Mouse (Mus musculus) adrenal gland, adult 8-10 months (tissue): ENCODE measurements around the gene Vwde. TPM values are rescaled to one million over a fixed set of nuclear protein-coding genes. Genes with fewer than 3 reads are reported as not detected.

Source experiments
- DNase-seq: peaks from one replicate; pipeline ENCODE4 v3.0.0; 2022
- total RNA-seq, 4 experiments: library from RNA; stranded (reverse); gene quantifications; 2 replicates each; pipeline ENCODE4 v1.2.4; 2022

The Vwde gene
- not detected for total RNA-seq

- DNase-seq: no peak
Observed at GRCm38 (mm10) chr6:13224596-13225227, at the start of gene Vwde. Vwde (minus strand) TSS chr6:13224965.

DNA sequence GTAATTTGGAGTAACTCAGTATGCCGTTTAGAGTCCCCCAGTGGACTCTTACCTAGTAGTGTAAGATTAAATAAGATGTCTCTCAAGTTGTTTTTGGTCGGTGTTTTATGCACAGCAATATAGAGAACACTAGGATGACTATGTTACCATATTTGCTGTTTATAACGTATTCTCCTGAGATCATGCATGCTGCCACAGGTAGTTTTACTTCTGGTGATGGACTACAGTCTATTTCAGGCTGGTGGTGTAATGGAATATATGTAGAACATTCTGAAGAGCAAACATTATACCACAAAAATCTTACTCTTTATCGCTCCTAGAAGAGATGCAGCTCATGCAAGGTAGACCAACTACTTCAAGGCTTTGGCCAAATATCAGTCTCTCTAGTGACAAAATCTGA, 30.6 kb upstream of the Vwde start:
- no peak for DNase-seq

- DNase-seq: no peak
Observed at GRCm38 (mm10) chr6:13248317-13248969, 23.7 kb upstream of the Vwde start.

- no peak for DNase-seq
Observed at GRCm38 (mm10) chr6:13206157-13206556, 18.6 kb downstream of the Vwde start.

DNA sequence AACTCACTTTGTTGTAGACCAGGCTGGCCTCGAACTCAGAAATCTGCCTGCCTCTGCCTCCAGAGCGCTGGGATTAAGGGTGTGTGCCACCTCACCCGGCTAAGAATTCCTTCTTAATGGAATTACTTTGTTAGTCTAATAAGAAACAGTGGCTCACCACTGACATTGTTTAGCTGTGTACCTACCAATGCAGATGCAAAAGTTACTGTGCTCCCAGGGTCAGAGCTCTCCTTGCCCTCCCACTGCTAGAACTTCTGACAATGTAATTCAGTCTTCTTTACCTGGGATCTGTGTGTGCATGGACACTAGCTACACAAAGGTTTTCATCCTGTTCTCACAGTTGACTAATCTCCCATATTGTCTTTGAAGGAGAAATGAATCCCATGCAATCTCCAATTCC, 27.3 kb downstream of the Vwde start:
- DNase-seq: no peak

GRCm38 (mm10) chr6:13186836-13187235, 37.9 kb downstream of the Vwde start:
- no peak for DNase-seq

DNA sequence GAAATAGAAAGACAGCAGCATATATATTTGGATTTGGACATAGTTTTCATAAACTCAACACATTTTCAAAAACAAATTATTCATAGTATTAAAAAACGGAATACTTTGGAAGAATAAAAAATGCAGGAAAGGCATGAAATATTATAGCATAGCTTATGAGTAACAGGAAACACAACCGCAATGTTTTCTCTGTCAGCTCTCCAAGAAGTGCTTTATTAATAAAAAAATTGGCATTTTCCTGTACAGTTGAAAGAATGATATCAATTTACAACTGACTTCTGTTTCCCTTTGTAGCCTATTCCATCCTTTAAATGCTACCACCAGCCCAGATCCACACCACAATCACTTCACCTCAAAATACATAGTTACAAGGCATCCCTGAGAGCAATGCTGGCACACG, 44.7 kb downstream of the Vwde start:
- no peak for DNase-seq

DNA sequence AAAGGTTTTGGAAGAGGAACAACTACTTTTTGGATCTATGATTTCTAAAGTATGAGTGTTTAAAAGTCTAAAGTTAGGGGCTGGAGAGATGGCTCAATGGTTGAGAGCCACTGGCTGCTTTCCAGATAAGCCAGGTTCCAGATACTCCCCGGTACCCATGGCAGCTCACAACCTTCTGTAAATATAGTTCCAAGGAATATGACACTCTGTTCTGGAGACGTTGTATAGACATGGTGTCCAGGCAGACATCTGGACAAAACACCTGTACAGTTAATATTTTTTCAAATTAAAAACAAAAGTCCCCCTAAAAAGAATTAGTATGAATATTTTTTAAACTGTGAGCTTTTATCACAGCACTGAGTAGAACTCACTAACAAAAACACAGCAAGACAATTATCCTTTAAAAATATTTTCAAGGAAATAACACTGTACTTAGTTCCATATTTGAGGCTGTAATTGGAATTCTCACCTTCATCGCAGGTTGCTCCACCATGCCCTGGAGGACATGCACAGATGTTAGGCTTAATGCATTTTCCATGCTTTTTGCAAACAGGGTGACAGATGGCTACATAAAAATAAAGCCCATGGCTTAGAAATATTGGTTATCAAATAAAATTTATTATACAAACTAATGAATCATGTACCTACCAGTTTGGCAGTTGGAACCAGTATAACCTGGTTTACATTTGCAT, 55.2 kb downstream of the Vwde start:
- DNase-seq: no peak

DNA sequence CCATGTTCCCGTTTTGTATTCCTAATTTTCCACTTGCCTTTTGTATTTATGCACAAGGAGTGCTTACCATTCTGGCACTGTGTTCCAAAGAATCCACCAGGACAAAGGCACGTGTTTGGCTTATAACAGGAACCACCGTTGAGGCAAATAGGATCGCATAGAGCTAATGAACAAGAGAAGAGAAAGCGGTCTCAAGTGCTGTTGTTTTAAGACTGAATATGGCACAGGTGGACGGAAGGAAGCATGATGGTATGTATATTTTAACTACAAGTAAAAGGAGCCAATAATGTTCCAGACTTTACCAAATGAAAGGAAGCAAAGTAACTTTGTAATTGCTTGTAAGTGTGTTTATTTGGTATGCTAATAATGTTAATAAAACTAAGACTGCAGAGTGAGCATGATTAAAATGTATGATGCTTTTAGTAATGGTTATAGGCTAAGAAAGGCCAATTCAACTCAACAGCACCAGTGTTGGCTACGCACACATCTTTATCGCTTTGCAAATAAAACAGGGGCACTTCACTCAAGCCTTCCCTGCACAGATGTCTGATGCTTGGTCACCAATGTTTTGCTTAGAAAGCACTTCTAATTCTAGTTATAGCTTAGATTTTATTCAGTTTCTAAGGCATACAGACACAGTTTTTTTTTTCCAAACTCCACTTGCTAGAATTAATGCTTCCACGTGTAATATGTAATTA, 58.4 kb downstream of the Vwde start:
- no peak for DNase-seq

GRCm38 (mm10) chr6:13159437-13159836, 65.3 kb downstream of the Vwde start:
- DNase-seq: no peak

GRCm38 (mm10) chr6:13153888-13154697, 70.7 kb downstream of the Vwde start:
- DNase-seq: no peak

DNA sequence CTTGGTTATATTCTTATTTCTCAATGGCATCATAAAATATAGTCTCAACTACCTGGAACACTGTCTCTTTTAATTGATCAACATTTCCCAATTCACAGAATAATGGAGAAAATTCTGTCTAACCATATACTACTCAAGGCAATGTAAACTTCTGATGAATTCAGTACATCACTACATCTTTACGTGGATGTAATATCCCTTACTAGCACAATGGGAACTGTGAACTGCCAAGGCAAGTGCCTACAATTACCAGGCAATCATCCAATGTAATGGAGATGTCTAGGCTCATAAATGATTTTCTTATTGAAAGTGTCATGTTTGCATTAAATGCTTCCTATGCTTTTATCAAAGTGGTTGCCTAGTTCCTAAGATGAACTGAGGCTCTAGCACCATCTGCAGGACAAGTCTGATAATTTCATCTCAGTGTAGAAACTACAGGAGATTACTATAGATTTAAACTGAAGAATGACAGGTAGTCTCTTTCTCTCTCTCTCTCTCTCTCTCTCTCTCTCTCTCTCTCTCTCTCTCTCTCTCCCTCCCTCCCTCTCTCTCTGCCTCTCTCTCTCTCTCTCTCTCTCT, 72.6 kb downstream of the Vwde start:
- no peak for DNase-seq

- no peak for DNase-seq
Observed at GRCm38 (mm10) chr6:13137255-13137654, 87.5 kb downstream of the Vwde start.

DNA sequence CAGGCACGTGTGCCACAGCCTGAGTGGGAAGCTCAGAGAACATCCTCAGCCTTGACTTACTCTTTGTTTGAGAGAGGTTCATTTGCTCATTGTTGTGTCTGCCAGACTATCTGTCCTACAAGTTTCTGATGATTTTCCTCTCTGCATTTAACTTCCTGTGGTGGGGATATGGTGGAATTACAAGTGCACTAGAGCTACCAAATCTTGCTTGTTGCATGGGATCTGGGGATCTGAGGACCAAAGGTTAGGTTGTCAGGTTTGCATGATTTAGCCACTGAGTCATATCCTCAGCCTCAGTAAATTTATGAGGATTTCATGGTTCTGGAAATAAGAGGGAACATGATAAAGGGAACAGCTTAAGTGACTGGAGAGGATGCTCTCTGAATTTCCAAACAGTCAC, 116.1 kb downstream of the Vwde start:
- DNase-seq: no peak

Other genes with a start within 250 kb of the Vwde start
- 100 to 1,000 TPM in 3 of 4 experiments, 10 to 100 TPM in 1; 98.9 to 148 (median 129) TPM for gene Tmem106b, start 155.2 kb downstream of the Vwde start, total RNA-seq